Comparison of ENCODE assay signal across 10 mouse cellular contexts in the genomic region with DNA sequence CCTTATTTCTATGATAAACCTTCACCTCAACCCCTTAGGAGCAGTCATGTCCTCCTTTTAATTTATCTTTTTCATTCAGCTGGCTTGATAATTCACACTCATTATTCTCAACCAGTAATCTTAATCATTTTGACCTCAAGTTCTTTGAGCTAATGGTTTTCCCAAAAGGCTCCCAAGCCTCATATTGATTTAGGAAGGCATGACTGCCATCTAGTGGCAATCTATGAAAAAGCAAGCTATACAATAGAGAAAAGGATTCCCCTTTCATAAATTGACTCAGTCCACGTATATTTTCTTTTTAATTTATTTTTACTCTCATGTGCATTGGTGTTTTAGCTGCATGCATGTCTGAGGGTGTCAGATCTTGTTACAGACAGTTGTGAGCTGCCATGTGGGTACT. TPM values are rescaled to one million over a fixed set of nuclear protein-coding genes. Genes with fewer than 3 reads are reported as not detected.
A peak's percentile ranks its signal among the peaks of the same experiment; 100 is the strongest.
DNase-seq lines count a peak whose midpoint lies in the region; ATAC-seq and TF ChIP-seq lines count a peak whose summit lies in the region.
"Had no signal": no experiment of that assay in that cellular context is flagged by ENCODE, and none has a peak within 500 bp of the region (broad histone marks: within the 10 kb centered on the region; RNA-seq: fewer than 3 reads in every experiment).

No protein-coding gene starts in this region.

- H3K4me3 ChIP-seq in kidney, postnatal 0 days (replicated peaks; ENCODE audit: low read depth, low read length) = no peak overlapping the region
- no peak overlapping the region for H3K4me3 ChIP-seq in kidney, embryonic 15.5 days (replicated peaks)
- H3K4me3 ChIP-seq in lung, adult 2 months (replicated peaks; ENCODE audit: extremely low read depth, low read depth, low read length) = no peak overlapping the region
- H3K4me3 ChIP-seq: forebrain, embryonic 15.5 days; liver, embryonic 15.5 days had no signal

- peak; percentile 88 for TF ChIP-seq CTCF in kidney, postnatal 0 days (IDR thresholded peaks at IDR 0.05; ENCODE audit: low read depth)
- peak; percentile 38; the same call in 1 of the 2 replicates for TF ChIP-seq CTCF in lung, adult 2 months (IDR thresholded peaks at IDR 0.05; ENCODE audit: insufficient read depth, low read length)

- no peaks in the 10 kb centered on the region for H3K36me3 ChIP-seq in kidney, postnatal 0 days (ENCODE audit: insufficient read depth, low read length)
- no peaks in the 10 kb centered on the region for H3K36me3 ChIP-seq in kidney, embryonic 15.5 days
- H3K36me3 ChIP-seq: forebrain, embryonic 15.5 days; liver, embryonic 15.5 days had no signal

- H3K4me2 ChIP-seq in kidney, postnatal 0 days (ENCODE audit: low read length) = no peak overlapping the region
- no peak overlapping the region for H3K4me2 ChIP-seq in kidney, embryonic 15.5 days
- H3K4me2 ChIP-seq: forebrain, embryonic 15.5 days; liver, embryonic 15.5 days had no signal

- peak; percentile 72 for DNase-seq in CD4-positive, CD25-positive, alpha-beta regulatory T cell, adult 2 months (ENCODE audit: low read depth, low spot score)
- peak; percentile 78 for DNase-seq in kidney, postnatal 0 days (ENCODE audit: low spot score)
- DNase-seq in MN1 (ENCODE audit: low spot score) = peak; percentile 90
- no peak for DNase-seq in lung, adult 2 months
- no peak for DNase-seq in urinary bladder, adult 2 months (ENCODE audit: low spot score)
- DNase-seq in frontal cortex, postnatal 14 days (ENCODE audit: low spot score in 2 of 2) = no peak

- TF ChIP-seq POLR2A in lung, adult 2 months (IDR thresholded peaks at IDR 0.05; ENCODE audit: borderline replicate concordance, extremely low read depth, low read depth, low read length) = no peak

- no peak for ATAC-seq in CD4-positive, CD25-positive, alpha-beta regulatory T cell, adult 4 months
- no peak for ATAC-seq in kidney, postnatal 0 days (replicated peaks; ENCODE audit: low FRiP score, low read depth)
- ATAC-seq in kidney, embryonic 15.5 days (replicated peaks; ENCODE audit: low FRiP score) = no peak
- ATAC-seq: forebrain, embryonic 15.5 days had no signal

- no peaks in the 10 kb centered on the region for H3K27me3 ChIP-seq in kidney, postnatal 0 days (ENCODE audit: insufficient read depth, low read length)
- peaks cover 29% of the 10 kb centered on the region for H3K27me3 ChIP-seq in kidney, embryonic 15.5 days

- H3K27ac ChIP-seq in kidney, postnatal 0 days = no peak overlapping the region
- H3K27ac ChIP-seq in kidney, embryonic 15.5 days = no peak overlapping the region
- H3K27ac ChIP-seq: forebrain, embryonic 15.5 days; liver, embryonic 15.5 days had no signal

- no peaks in the 10 kb centered on the region for H3K4me1 ChIP-seq in kidney, postnatal 0 days (replicated peaks; ENCODE audit: insufficient read depth, low read length)
- peaks cover 15% of the 10 kb centered on the region for H3K4me1 ChIP-seq in kidney, embryonic 15.5 days
- H3K4me1 ChIP-seq in lung, adult 2 months (ENCODE audit: control insufficient read depth, insufficient read depth, low read length) = peaks cover 3% of the 10 kb centered on the region; the same call in 1 of the 2 replicates
- H3K4me1 ChIP-seq: forebrain, embryonic 15.5 days had no signal

- H3K9ac ChIP-seq in kidney, postnatal 0 days (ENCODE audit: low read depth, low read length) = no peak overlapping the region
- no peak overlapping the region for H3K9ac ChIP-seq in kidney, embryonic 15.5 days
- H3K9ac ChIP-seq: forebrain, embryonic 15.5 days; liver, embryonic 15.5 days had no signal

- 19% methylated on average over 1 of the region's 1 CpGs for WGBS in kidney, postnatal 0 days
- 19% methylated on average over 1 of the region's 1 CpGs for WGBS in kidney, embryonic 15.5 days
- 9% methylated on average over 1 of the region's 1 CpGs for WGBS in lung, adult 2 months

- no peaks in the 10 kb centered on the region for H3K9me3 ChIP-seq in kidney, postnatal 0 days (replicated peaks; ENCODE audit: low read length)
- no peaks in the 10 kb centered on the region for H3K9me3 ChIP-seq in kidney, embryonic 15.5 days (replicated peaks)
- H3K9me3 ChIP-seq: forebrain, embryonic 15.5 days; liver, embryonic 15.5 days had no signal

RNA-seq across cellular contexts. Expression of a gene that starts 4.8 kb away (rescaled TPM):
- polyA plus RNA-seq in CD4-positive, CD25-positive, alpha-beta regulatory T cell, adult 4 months (2017; shearing (Covaris generic)) = 10 to 100 TPM; 12.7 to 20.8 TPM
- polyA plus RNA-seq in kidney, postnatal 0 days (2015; fragmentation: Nextera tagmentation; extraction: Ambion mirVana) = 28.6 and 31.4 TPM in 2 replicates
- polyA plus RNA-seq in kidney, embryonic 15.5 days (2015; fragmentation: Nextera tagmentation; extraction: Ambion mirVana) = 23.5 and 26.0 TPM in 2 replicates
- polyA plus RNA-seq in lung, adult 2 months (2012; rRNA removed) = 2.1 and 2.4 TPM in 2 replicates
- 8.4 and 10.3 TPM in 2 replicates for polyA plus RNA-seq in urinary bladder, adult 2 months (2012; rRNA removed)

RNA-seq across cellular contexts. Expression of a gene that starts 30.1 kb away (rescaled TPM):
- 10 to 100 TPM; 28.5 to 80.4 TPM for polyA plus RNA-seq in CD4-positive, CD25-positive, alpha-beta regulatory T cell, adult 4 months (2017; shearing (Covaris generic))
- polyA plus RNA-seq in kidney, postnatal 0 days (2015; fragmentation: Nextera tagmentation; extraction: Ambion mirVana) = 309 and 315 TPM in 2 replicates
- 244 and 246 TPM in 2 replicates for polyA plus RNA-seq in kidney, embryonic 15.5 days (2015; fragmentation: Nextera tagmentation; extraction: Ambion mirVana)
- 184 and 369 TPM in 2 replicates for polyA plus RNA-seq in lung, adult 2 months (2012; rRNA removed)
- polyA plus RNA-seq in urinary bladder, adult 2 months (2012; rRNA removed) = 62.4 and 118 TPM in 2 replicates

Comparison
In these comparisons a context has a peak if more than half of its experiments do, and no peak if none do; other contexts are left out.
1. DNase-seq: peak in CD4-positive, CD25-positive, alpha-beta regulatory T cell, adult 2 months (single experiment), kidney, postnatal 0 days (single experiment) and MN1 (single experiment); none in lung, adult 2 months (single experiment), urinary bladder, adult 2 months (single experiment) and frontal cortex, postnatal 14 days (0 of 2).